Mouse (Mus musculus): ENCODE measurements around the gene Ap1g1.

Ap1g1 gene

DNA sequence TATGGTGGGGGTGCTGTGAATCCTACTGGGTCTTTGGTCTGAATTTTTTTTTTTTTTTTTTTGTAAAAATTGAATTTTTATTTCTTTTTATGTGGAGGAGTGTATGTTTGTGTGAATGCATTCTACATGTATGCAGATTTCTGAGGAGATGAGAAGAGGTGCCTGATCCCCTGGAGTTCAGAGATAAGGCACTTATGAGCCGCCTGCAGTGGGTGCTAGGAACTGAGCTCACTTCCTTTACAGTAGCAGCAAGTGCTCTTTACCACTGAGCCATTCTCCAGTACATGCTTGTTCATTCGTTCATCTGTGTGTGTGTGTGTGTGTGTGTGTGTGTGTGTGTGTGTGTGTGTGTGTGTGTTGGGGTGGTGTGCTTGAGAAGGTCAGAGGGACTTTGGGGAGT is 12.6 kb downstream of the Ap1g1 start:
- no peak for DNase-seq

- DNase-seq = no peak
These were observed 16.8 kb downstream of the Ap1g1 start for GRCm38 (mm10) chr8:109795166-109795565.

DNA sequence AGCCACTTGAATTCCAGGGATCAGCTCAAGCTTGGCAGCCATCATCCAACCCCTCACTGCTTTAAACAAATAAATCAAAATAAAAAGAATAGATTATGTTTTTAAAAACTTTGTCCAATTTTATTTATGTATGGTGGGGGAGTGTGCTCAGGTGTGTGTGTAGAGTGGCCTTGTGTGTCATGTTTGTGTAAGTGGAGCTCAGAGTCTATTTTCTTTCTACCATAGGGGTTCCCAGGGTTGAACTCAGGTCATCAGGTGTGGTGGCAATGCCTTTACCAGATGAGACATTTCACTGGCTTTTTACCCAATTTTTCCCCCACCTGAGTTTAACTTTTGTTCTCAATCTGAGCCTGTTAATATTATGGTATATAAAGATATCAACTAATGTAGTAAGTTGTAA is 20.4 kb downstream of the Ap1g1 start:
- no peak for DNase-seq

GRCm38 (mm10) chr8:109799245-109799644 is 20.9 kb downstream of the Ap1g1 start:
- DNase-seq = no peak

DNA sequence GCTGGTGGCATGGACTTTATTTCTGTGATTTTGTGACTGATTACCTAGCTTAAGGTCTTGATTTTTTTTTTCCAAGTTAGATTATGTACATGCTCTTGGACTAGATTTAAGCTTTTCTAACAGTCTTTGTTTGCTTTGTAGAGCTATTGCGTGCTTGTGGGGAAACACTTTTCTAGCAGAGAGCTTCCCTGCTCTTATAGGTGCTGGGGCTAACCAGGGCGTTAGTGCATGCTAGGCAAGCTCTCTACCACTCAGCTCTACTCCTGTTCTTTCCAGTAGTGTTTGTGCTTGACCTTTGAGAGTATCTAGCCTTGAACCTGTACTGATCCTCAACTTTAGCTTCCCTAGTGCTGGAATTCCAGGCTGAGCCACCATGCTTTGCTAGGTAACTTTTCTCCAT is 22.0 kb downstream of the Ap1g1 start:
- DNase-seq = no peak

- no peak for DNase-seq
These were observed 24.9 kb downstream of the Ap1g1 start for GRCm38 (mm10) chr8:109803211-109803610.

- DNase-seq = no peak
These were observed 25.4 kb downstream of the Ap1g1 start for GRCm38 (mm10) chr8:109803801-109804200.

- DNase-seq = no peak
These were observed 28.2 kb downstream of the Ap1g1 start for GRCm38 (mm10) chr8:109806522-109806921.

DNA sequence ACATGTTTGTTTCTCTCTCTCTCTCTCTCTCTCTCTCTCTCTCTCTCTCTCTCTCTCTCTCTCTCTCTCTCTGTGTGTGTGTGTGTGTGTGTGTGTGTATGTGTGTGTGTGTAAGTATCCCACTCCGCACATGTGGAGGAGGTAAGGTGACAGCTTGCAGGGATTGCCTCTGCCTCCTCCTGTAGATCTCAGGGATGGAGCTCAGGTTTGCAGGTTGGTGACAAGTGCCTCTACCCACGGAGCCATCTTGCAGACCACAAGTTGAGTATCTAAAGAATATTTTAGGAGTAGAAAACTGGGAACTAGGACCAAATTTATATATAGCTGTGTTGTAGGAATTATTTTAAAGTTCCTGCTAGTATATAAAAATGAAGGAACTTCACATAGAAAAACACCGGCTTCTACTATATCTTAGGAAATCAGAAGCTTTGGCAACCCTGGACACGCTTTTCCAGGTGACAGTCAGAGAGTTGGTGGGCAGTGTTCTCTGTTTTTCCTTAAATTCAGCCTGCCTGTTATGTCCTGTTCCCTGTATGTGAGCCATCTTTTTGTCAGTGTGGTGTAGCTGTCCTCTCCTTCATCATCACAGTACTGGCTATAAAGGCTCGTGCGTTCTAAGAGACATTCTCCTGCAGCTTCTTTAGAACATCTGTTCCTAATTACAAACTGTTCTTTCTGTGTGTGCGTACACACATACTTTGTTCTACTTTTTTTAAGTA is 29.2 kb downstream of the Ap1g1 start:
- no peak for DNase-seq

DNA sequence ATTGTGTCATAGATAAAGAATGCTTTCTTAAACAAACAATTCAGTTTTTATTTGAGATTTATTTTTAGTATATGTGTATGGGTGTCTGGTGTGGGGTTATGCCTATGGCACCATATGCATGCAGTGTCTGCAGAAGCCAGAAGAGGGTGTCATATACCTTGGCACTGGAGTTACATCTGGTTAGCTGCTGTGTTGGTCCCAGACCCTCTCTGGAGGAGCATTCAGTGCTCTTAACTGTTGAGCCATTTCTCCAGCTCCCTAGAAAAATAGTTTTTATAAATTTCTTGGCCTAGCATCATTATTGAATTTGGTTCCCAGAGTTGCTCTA is 29.7 kb downstream of the Ap1g1 start:
- no peak for DNase-seq

DNA sequence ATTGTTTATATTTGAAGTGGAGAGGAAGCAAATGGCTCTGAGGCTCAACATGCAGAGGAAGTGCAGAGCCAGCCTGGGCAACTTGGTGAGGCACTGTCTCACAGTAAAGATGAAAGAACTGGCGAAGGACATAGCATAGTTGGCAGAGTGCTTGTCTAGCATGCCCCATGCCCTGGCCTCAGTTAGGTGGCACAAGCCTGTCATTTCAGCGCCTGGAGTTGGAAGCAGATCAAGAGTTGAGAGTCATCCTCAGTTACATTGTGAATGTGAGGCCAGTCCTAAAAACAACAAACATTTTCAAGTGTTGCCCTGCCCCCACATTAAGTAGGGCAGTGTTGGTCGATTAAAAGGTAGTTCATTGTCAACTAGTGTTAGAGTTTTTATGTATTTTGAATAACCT is 32.1 kb downstream of the Ap1g1 start:
- DNase-seq = peak in 1 of 2 experiments; percentile 19

- no peak for DNase-seq
These were observed 36.9 kb downstream of the Ap1g1 start for GRCm38 (mm10) chr8:109815268-109815667.

- no peak for DNase-seq
These were observed 39.6 kb downstream of the Ap1g1 start for GRCm38 (mm10) chr8:109817933-109818332.

DNA sequence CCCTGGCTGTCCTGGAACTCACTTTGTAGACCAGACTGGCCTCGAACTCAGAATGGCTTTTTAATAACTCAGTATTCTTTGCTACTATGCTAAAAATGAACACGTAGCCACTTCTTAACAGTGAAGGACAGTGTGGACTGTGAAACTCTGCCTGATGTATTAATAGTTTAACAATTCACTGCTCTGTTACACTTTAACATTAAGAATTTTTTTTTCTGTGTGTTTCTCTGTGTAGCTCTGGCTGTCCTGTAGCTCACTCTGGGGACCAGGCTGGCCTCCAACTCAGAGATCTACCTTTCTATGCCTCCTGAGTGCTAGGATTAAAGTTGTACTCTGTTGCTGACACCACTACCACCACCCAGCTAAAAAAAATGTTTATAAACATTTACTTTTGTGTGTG is 45.2 kb downstream of the Ap1g1 start:
- no peak for DNase-seq

DNA sequence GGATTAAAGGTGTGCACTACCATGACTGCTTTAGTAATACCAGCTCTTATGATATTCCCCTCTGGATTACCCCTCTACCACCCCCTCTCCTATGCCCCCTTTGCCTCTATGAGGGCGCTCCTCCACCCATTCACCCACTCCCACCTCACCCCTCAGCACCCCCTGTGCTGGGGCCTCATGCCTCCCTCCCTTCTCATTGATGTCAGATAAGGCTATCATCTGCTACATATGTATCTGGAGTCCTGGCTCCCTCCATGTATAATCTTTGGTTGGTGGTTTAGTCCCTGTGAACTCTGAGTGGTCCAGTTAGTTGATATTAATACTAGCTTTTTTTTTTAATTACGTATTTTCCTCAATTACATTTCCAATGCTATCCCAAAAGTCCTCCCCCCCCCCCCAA is 61.5 kb downstream of the Ap1g1 start:
- DNase-seq = no peak

GRCm38 (mm10) chr8:109842468-109842867 is 64.1 kb downstream of the Ap1g1 start:
- DNase-seq = no peak

GRCm38 (mm10) chr8:109847866-109848265 is 69.5 kb downstream of the Ap1g1 start:
- DNase-seq = no peak

DNA sequence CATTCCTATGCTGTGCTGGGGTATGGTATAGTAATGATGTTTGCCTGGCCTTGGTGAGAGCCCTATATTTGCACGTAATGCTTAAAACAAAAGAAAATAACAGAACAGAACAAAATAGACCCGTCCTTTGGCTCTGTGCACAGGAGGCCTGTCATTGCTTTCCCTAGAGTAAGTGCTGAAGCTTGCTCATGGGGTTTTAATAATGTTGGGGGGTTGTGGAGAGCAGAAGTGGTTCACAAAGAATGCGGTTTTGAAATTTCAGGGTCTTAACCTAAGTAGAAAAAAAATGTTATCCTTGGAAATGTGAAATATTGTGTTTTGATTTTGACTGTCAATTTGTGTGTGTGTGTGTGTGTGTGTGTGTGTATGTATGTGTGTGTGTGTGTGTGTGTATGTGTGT is 70.6 kb downstream of the Ap1g1 start:
- DNase-seq = no peak

DNA sequence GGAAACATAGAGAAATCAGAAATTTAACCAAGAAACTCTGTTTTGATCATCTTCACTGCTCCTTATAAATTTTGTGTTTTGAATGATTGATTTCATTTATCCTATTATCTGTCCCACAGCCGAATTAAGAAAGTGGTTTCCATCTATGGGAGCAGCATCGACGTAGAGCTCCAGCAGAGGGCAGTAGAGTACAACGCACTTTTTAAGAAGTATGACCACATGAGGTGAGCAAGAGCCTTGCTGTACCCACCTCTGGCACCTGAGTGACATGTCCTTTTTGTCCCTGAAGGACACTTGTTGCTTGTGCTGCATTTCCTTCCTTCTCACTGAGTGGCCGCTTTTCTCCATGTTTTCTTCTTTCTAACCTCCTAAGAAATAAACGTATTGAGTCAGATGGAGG is 75.1 kb downstream of the Ap1g1 start:
- peak; percentile 63 to 77 for DNase-seq

DNA sequence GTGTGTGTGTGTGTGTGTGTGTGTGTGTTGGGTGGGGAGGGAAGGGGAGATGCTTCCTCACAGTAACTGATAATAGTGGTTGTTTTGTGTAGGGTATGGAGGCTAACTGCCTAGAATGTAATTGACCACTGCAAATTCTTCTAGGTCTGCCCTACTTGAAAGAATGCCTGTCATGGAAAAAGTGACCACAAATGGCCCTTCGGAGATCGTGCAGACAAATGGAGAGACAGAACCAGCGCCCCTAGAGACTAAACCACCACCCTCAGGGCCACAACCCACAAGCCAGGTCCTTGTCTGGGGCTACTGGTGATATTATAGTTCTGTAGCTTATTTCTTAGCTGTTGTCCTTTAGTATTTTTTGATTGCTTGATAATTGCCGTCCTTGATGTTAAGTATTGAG is 76.2 kb downstream of the Ap1g1 start:
- no peak for DNase-seq

- no peak for DNase-seq
These were observed 77.1 kb downstream of the Ap1g1 start for GRCm38 (mm10) chr8:109855451-109855850.

- no peak for DNase-seq
These were observed 85.0 kb downstream of the Ap1g1 start for GRCm38 (mm10) chr8:109863398-109863797.

- DNase-seq = no peak
These were observed 86.4 kb downstream of the Ap1g1 start for GRCm38 (mm10) chr8:109864798-109865197.

- DNase-seq = peak in 1 of 2 experiments; percentile 20
These were observed 87.2 kb downstream of the Ap1g1 start for GRCm38 (mm10) chr8:109865536-109865935.

DNA sequence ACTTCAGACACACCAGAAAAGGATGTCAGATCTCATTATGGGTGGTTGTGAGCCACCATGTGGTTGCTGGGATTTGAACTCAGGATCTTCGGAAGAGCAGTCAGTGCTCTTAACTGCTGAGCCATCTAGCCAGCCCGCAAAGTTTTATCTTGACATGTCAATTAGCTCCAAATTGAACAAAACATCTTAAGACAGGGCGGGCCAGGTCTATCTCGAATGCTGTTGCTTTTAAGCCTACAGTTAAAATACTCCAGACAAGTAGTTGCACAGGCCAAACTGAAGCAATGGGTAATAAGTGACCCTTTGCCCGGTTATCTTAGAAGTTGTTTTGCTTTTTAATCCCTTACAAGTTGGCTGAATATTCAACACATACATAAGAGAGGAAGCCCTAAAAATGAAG is 88.3 kb downstream of the Ap1g1 start:
- no peak for DNase-seq

Measured in cerebellum, postnatal 25 days (tissue).